Mouse (Mus musculus) neural tube, embryonic 13.5 days (tissue): ENCODE results near the gene Bmpr1b. TPM values are rescaled to one million over a fixed set of nuclear protein-coding genes. Genes with fewer than 3 reads are reported as not detected.
A peak's percentile ranks its signal among the peaks of the same experiment; 100 is the strongest.

Experiments
- ATAC-seq: fragments of 200-750 bp; cut with Nextera tagmentation; 2 replicates; pipeline ENCODE4 v1.8.0; 2017; ENCODE audit warnings: low read depth, mild to moderate bottlenecking, moderate TSS enrichment, moderate library complexity
- H3K27ac ChIP-seq: fragments of 300-500 bp; sonication (generic); replicated peaks from 2 replicates; pipeline ENCODE4 v1.5.1; 2015; ENCODE audit warnings: moderate library complexity, mild to moderate bottlenecking, inconsistent platforms
- H3K27me3 ChIP-seq: fragments of 300-500 bp; sonication (generic); 2 replicates; pipeline ENCODE4 v1.6.1; 2015; ENCODE audit warnings: mild to moderate bottlenecking, inconsistent platforms
- H3K36me3 ChIP-seq: fragments of 300-500 bp; sonication (generic); 2 replicates; pipeline ENCODE4 v1.6.1; 2015; ENCODE audit warnings: mild to moderate bottlenecking, inconsistent platforms
- H3K4me1 ChIP-seq: fragments of 300-500 bp; sonication (generic); replicated peaks from 2 replicates; pipeline ENCODE4 v1.6.1; 2015; ENCODE audit warnings: inconsistent platforms
- H3K4me2 ChIP-seq: fragments of 300-500 bp; sonication (generic); 2 replicates; pipeline ENCODE4 v1.6.1; 2015; ENCODE audit warnings: inconsistent platforms, mild to moderate bottlenecking, moderate library complexity
- H3K4me3 ChIP-seq: fragments of 300-500 bp; sonication (generic); 2 replicates; pipeline ENCODE4 v1.5.1; 2015; ENCODE audit warnings: mild to moderate bottlenecking, inconsistent platforms
- H3K9ac ChIP-seq: fragments of 300-500 bp; sonication (generic); 2 replicates; pipeline ENCODE4 v1.6.1; 2015; ENCODE audit warnings: moderate library complexity, mild to moderate bottlenecking, inconsistent platforms
- H3K9me3 ChIP-seq: fragments of 300-500 bp; sonication (generic); 2 replicates; pipeline ENCODE4 v1.6.1; 2016; ENCODE audit warnings: inconsistent platforms
- WGBS: fragments of 180-500 bp; shearing (Covaris S2); methylation state at CpG from one replicate; pipeline ENCODE4 v1.1.7; 2015; 5-methylcytosine and 5-hydroxymethylcytosine counted together
- polyA plus RNA-seq: library from polyadenylated mRNA; unstranded; fragments of >200 nt; fragmentation: Nextera tagmentation; extraction: Ambion mirVana; gene quantifications from 2 replicates; pipeline ENCODE4 v1.2.1, GENCODE M21; 2015

Gene Bmpr1b
- polyA plus RNA-seq, 1 experiment from 2014 or later: 3.5 TPM

- Histone ChIP-seq H3K27ac (no peak overlapping the region), H3K27me3 (no peaks in the 10 kb centered on the region), H3K9ac (no peak overlapping the region), H3K4me1 (no peaks in the 10 kb centered on the region), H3K9me3 (no peaks in the 10 kb centered on the region), H3K4me2 (no peak overlapping the region), H3K4me3 (no peak overlapping the region), H3K36me3 (no peaks in the 10 kb centered on the region)
- WGBS: 47% methylated on average over 3 of the region's 3 CpGs
- peak; percentile 71 for ATAC-seq
These were observed 374.9 kb downstream of the Bmpr1b start for GRCm38 (mm10) chr3:141794371-141794770.

GRCm38 (mm10) chr3:141793755-141794154 is 375.5 kb downstream of the Bmpr1b start:
- Histone ChIP-seq H3K9ac (no peak overlapping the region), H3K9me3 (no peaks in the 10 kb centered on the region), H3K4me2 (no peak overlapping the region), H3K27ac (no peak overlapping the region), H3K27me3 (no peaks in the 10 kb centered on the region), H3K4me1 (no peaks in the 10 kb centered on the region), H3K4me3 (no peak overlapping the region), H3K36me3 (no peaks in the 10 kb centered on the region)
- peak; percentile 60 for ATAC-seq
- WGBS: 54% methylated on average over 2 of the region's 2 CpGs

- H3K36me3 ChIP-seq: no peaks in the 10 kb centered on the region
- peaks cover 9% of the 10 kb centered on the region; the same call in 1 of the 2 replicates for H3K4me1 ChIP-seq
- 100% methylated on average over 1 of the region's 1 CpGs for WGBS
- no peak overlapping the region for H3K4me2 ChIP-seq
- ATAC-seq: no peak
- no peak overlapping the region for H3K27ac ChIP-seq
- H3K4me3 ChIP-seq: no peak overlapping the region
- H3K9ac ChIP-seq: no peak overlapping the region
- H3K27me3 ChIP-seq: no peaks in the 10 kb centered on the region
- H3K9me3 ChIP-seq: no peaks in the 10 kb centered on the region
These were observed 377.1 kb downstream of the Bmpr1b start for GRCm38 (mm10) chr3:141792106-141792505.

- ATAC-seq: no peak
- Histone ChIP-seq H3K4me3 (no peak overlapping the region), H3K9ac (no peak overlapping the region), H3K9me3 (no peaks in the 10 kb centered on the region), H3K27me3 (no peaks in the 10 kb centered on the region), H3K27ac (no peak overlapping the region), H3K36me3 (no peaks in the 10 kb centered on the region), H3K4me1 (peaks cover 13% of the 10 kb centered on the region), H3K4me2 (no peak overlapping the region)
- WGBS: 89% methylated on average over 8 of the region's 8 CpGs
These were observed 378.0 kb downstream of the Bmpr1b start for GRCm38 (mm10) chr3:141791026-141791780.

Other genes with a start within 250 kb of the Bmpr1b start
- 13.5 and 16.2 TPM in 2 replicates for gene Pdlim5, start 226.3 kb upstream of the Bmpr1b start, polyA plus RNA-seq